Mouse (Mus musculus) embryonic fibroblast, embryonic 13.5 days (primary cell): Measurements from ENCODE around the gene Xrcc4. TPM values are rescaled to one million over a fixed set of nuclear protein-coding genes. Genes with fewer than 3 reads are reported as not detected.

Experiments
- H3K27ac ChIP-seq: 2 replicates; pipeline ENCODE4 v1.5.1; 2012; ENCODE audit warnings: low read length, control low read depth, inconsistent platforms; ENCODE audit not compliant: insufficient read depth
- H3K4me1 ChIP-seq: 2 replicates; pipeline ENCODE4 v1.6.1; 2011; ENCODE audit warnings: low read length; ENCODE audit not compliant: control insufficient read depth, insufficient read depth
- H3K4me3 ChIP-seq: 2 replicates; pipeline ENCODE4 v1.5.1; 2011; ENCODE audit warnings: mild to moderate bottlenecking, control low read depth, low read length; ENCODE audit not compliant: insufficient read depth
- CTCF ChIP-seq: IDR thresholded peaks from 2 replicates; pipeline ENCODE4 v1.5.1; 2011; ENCODE audit warnings: mild to moderate bottlenecking, control low read depth, low read length, moderate library complexity, borderline replicate concordance; ENCODE audit not compliant: insufficient read depth
- POLR2A ChIP-seq: IDR thresholded peaks from 2 replicates; pipeline ENCODE4 v1.6.1; 2011; ENCODE audit warnings: low read depth, mild to moderate bottlenecking, control low read depth, low read length, moderate library complexity
- polyA plus RNA-seq: library from polyadenylated mRNA; stranded (reverse); fragments of >200 nt; gene quantifications from 2 replicates; pipeline ENCODE4 v1.2.4, GENCODE M21; 2011; ENCODE audit warnings: low read depth; ENCODE audit not compliant: missing spikeins, insufficient read length

The Xrcc4 gene
- polyA plus RNA-seq, 1 experiment: 17.8 TPM

GRCm38 (mm10) chr13:89890159-89890558, 199.2 kb downstream of the Xrcc4 start:
- no peak for TF ChIP-seq CTCF
- no peak for TF ChIP-seq POLR2A
- H3K27ac ChIP-seq: peak overlapping the region; percentile 56; the same call in 1 of the 2 replicates
- no peak overlapping the region for H3K4me3 ChIP-seq
- H3K4me1 ChIP-seq: no peaks in the 10 kb centered on the region; the same call in 1 of the 2 replicates

- Histone ChIP-seq H3K4me3 (no peak overlapping the region), H3K4me1 (no peaks in the 10 kb centered on the region; the same call in 1 of the 2 replicates), H3K27ac (peak overlapping the region; percentile 72)
- TF ChIP-seq CTCF (no peak), POLR2A (no peak)
These were observed 200.3 kb downstream of the Xrcc4 start for GRCm38 (mm10) chr13:89889074-89889473.

- no peak overlapping the region for H3K4me3 ChIP-seq
- TF ChIP-seq CTCF (no peak), POLR2A (no peak)
- no peaks in the 10 kb centered on the region for H3K4me1 ChIP-seq
- no peak overlapping the region for H3K27ac ChIP-seq
These were observed 205.9 kb downstream of the Xrcc4 start for GRCm38 (mm10) chr13:89883523-89883922.

GRCm38 (mm10) chr13:89881281-89881680, 208.1 kb downstream of the Xrcc4 start:
- no peak overlapping the region for H3K4me3 ChIP-seq
- H3K4me1 ChIP-seq: no peaks in the 10 kb centered on the region
- no peak overlapping the region for H3K27ac ChIP-seq
- no peak for TF ChIP-seq CTCF
- TF ChIP-seq POLR2A: no peak

- H3K4me3 ChIP-seq: no peak overlapping the region
- no peaks in the 10 kb centered on the region for H3K4me1 ChIP-seq
- H3K27ac ChIP-seq: no peak overlapping the region
- no peak for TF ChIP-seq CTCF
- no peak for TF ChIP-seq POLR2A
These were observed 210.5 kb downstream of the Xrcc4 start for GRCm38 (mm10) chr13:89878832-89879468.

GRCm38 (mm10) chr13:89875499-89875898, 213.9 kb downstream of the Xrcc4 start:
- TF ChIP-seq CTCF: no peak
- TF ChIP-seq POLR2A: no peak
- Histone ChIP-seq H3K27ac (no peak overlapping the region), H3K4me1 (no peaks in the 10 kb centered on the region)

GRCm38 (mm10) chr13:89872725-89873124, 216.7 kb downstream of the Xrcc4 start:
- TF ChIP-seq CTCF: no peak
- no peak for TF ChIP-seq POLR2A
- H3K4me1 ChIP-seq: no peaks in the 10 kb centered on the region
- H3K27ac ChIP-seq: no peak overlapping the region
- no peak overlapping the region for H3K4me3 ChIP-seq

More at GRCm38 (mm10) chr13:89875499-89875898, 213.9 kb downstream of the Xrcc4 start:
- H3K4me3 ChIP-seq: no peak overlapping the region

- Histone ChIP-seq H3K4me1 (no peaks in the 10 kb centered on the region), H3K4me3 (no peak overlapping the region), H3K27ac (no peak overlapping the region)
- TF ChIP-seq POLR2A: no peak
- no peak for TF ChIP-seq CTCF
These were observed 235.3 kb downstream of the Xrcc4 start for GRCm38 (mm10) chr13:89854139-89854538.

GRCm38 (mm10) chr13:89850746-89851145, 238.7 kb downstream of the Xrcc4 start:
- Histone ChIP-seq H3K4me1 (no peaks in the 10 kb centered on the region), H3K27ac (no peak overlapping the region), H3K4me3 (no peak overlapping the region)
- TF ChIP-seq POLR2A: no peak

GRCm38 (mm10) chr13:89849955-89850354, 239.5 kb downstream of the Xrcc4 start:
- no peak for TF ChIP-seq POLR2A
- no peak for TF ChIP-seq CTCF
- no peak overlapping the region for H3K27ac ChIP-seq
- no peak overlapping the region for H3K4me3 ChIP-seq
- no peaks in the 10 kb centered on the region for H3K4me1 ChIP-seq
